Mouse (Mus musculus) layer of hippocampus, postnatal 36 days (tissue): ENCODE results near the gene Tapt1. TPM values are rescaled to one million over a fixed set of nuclear protein-coding genes. Genes with fewer than 3 reads are reported as not detected.

Experiments
- DNase-seq, 2 experiments: peaks; one replicate each; pipeline ENCODE4 v3.0.0; 2022
- total RNA-seq, 2 experiments: library from RNA; stranded (reverse); gene quantifications; 2 replicates each; pipeline ENCODE4 v1.2.3; 2021

Tapt1 gene
- total RNA-seq = 10 to 100 TPM; 48.1 to 49.2 TPM

DNA sequence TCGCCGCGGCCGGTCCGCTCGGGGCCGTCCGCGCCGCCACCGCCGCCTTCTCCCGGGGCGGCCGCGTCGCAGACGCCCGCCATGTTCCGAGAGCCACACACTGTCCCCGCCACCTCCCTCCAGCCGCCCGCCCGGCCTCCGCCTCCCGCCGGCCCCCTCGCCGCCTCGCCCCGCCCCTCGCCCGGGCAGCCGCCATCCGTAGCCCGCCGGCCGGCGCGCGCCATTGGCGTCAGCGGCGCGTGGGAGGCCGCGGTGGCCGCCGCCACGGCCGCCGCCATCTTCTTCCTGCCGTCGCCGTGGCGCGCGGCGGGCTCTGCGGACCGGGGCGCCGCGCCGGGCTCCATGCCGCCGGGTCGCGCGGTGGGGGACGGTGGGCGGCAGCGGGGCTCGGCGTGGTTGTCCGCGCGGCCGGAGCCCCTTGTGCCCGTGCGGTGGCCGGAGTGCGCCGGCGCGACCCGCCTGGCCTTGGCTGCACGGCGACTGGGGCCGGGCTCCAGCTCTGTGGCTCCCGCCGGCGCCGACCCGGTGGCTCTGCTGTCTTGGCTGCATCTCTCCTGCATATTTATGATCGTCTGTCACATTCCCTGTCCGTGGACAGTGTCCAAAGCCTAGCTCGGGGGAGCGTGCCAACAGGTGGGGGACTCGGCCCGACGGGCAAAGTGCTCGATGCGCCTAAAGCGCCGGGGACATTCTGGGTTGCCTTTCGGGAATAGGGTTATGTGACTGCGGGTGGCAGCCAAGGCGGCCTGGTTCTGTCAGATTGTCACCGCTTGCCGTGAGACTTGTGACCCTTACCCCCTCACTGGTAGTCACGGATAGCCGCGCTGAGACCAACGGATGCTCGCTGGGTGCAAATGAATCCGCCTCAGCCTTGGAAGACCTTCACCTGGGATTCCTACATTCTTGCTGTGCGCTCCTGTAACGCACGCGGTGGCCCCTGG, at the start of gene Tapt1:
Tapt1 (minus strand) TSS at position 106 of the 941 bp plus-strand sequence.
- DNase-seq = peak; percentile 85 to 87

- DNase-seq = no peak
These were observed 45.1 kb upstream of the Tapt1 start for GRCm38 (mm10) chr5:44271564-44271963.

DNA sequence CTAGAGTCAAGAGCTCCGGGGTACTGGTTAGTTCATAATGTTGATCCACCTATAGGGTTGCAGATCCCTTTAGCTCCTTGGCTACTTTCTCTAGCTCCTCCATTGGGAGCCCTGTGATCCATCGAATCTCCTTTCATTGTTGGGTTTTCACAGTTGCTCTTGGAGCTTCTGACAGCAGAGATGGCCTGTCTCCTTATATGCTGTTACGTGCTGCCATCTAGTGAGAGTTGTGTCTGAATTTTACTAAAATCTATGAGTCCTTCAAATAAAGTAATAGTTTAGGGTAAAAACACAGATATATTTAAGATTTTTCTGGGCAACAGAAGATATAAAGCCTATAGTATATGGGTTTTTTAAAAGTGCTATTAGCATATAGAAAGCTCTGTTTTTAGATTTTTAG, 42.1 kb upstream of the Tapt1 start:
- DNase-seq = peak in 1 of 2 experiments; percentile 13

DNA sequence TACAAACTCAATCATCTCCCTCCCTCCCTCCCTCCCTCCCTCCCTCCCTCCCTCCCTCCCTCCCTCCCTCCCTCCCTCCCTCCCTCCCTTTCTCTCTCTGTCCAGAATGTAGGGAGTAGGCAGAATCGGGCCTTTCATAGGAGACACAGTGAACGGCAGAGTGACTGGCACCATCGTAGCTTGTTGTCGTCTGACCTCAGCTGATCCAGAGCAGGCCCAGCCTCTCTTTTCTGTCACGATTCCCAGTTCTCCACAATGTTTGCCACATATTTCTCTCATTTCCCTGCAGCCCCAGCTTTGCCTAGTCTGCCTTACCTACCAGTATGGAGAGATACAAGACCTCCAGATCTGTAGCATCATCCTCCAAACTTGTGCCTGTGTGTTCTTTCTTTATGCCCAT, 35.3 kb upstream of the Tapt1 start:
- DNase-seq = no peak

- DNase-seq = no peak
These were observed 34.7 kb upstream of the Tapt1 start for GRCm38 (mm10) chr5:44261172-44261571.

DNA sequence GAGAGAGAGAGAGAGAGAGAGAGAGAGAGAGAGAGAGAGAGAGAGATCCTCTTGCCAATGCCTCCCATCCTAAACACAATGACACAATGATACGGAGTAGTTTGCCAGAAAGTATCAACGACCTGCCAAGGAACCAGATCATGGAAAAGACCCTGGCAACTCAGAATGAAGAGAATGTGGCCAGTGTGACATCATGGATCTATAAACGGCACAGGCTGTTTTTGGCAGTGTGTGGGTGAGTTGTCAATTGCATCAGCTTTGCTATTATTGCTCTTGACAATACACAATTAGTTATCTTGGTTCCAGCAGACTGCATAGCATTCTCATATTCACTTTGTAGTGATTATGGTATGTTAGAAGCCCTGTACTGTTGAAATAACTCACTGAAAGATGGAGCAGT, 33.3 kb upstream of the Tapt1 start:
- no peak for DNase-seq

- DNase-seq = no peak
These were observed 31.7 kb upstream of the Tapt1 start for GRCm38 (mm10) chr5:44258163-44258562.

- DNase-seq = no peak
These were observed 31.0 kb upstream of the Tapt1 start for GRCm38 (mm10) chr5:44257401-44257800.

- no peak for DNase-seq
These were observed 30.1 kb upstream of the Tapt1 start for GRCm38 (mm10) chr5:44256512-44256911.

GRCm38 (mm10) chr5:44255756-44256398, 29.5 kb upstream of the Tapt1 start:
- no peak for DNase-seq

- DNase-seq = no peak
These were observed 27.0 kb upstream of the Tapt1 start for GRCm38 (mm10) chr5:44253449-44253848.

DNA sequence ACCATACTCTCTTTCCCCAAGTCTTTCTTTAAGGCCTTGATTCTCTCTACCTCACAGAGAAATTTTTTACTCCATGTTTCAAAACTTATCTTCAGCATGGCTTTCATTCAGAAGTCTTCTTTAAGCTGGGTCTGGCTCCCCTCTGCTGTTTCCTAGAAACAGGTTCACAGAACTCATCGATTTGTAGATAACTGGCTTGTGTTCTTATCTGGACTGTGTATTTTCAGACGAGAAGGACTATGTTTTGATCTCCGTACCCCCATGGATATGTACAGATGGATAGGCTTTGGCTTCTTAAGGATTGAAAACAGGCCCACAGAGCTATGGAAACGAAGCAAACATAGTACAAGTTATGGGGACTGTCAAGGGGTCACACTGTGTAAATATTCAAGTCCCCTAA, 26.0 kb upstream of the Tapt1 start:
- DNase-seq = no peak

GRCm38 (mm10) chr5:44250211-44250955, 24.0 kb upstream of the Tapt1 start:
- DNase-seq = no peak

DNA sequence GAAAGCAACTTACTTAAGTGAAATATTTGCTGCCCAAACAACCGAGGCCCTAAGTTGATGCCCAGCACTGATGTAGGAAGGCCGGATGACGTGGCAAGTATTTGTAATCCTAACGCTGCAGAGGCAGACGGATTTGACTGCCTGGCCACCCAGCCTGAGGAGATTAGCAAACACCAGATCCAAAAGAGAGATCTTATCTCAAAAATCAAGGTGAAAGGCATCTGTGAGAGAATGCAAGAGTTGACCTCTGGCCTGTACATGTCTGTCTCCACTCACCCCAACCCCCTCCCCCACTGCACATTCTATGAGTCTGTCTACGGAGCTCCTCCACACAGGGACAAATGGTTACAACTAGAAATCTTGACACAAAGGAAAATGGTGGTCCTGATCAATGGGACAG, 22.9 kb upstream of the Tapt1 start:
- no peak for DNase-seq

DNA sequence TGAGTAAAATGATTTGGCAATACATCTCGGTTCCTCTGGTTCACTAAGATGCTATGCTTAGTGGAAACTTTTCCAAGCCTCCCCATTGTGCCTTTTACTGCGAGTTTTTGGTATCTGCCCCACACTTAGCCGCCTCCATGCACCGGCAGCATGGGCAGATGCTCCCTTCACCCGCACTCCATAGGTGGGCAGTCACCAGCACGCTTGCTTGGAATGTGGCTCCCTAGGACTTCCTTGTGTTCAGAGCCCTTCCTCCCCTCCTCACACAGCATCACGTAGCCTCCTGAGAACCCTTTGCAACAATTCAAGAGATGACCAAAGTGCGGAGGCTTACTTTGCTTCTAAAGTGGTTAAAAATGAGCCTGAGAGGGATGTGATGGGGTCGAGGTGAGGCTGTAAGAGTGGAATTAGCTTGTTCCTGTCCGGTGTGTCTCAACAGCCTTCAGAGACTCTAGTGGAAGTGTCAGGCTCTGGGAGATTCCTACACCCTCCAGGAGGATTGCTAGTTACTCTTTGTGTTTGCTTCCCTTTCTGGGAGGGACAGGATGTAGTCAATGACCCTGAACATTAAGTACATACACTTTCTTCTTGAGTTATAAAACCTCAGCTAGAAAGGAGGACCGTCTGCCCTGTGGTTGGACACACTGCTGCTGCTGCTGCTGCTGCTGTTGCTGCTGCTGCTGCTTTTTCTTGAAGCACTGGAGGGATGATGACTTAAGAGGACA, 20.2 kb upstream of the Tapt1 start:
- no peak for DNase-seq

- no peak for DNase-seq
These were observed 18.5 kb upstream of the Tapt1 start for GRCm38 (mm10) chr5:44244894-44245423.

GRCm38 (mm10) chr5:44242828-44243227, 16.4 kb upstream of the Tapt1 start:
- DNase-seq = no peak

DNA sequence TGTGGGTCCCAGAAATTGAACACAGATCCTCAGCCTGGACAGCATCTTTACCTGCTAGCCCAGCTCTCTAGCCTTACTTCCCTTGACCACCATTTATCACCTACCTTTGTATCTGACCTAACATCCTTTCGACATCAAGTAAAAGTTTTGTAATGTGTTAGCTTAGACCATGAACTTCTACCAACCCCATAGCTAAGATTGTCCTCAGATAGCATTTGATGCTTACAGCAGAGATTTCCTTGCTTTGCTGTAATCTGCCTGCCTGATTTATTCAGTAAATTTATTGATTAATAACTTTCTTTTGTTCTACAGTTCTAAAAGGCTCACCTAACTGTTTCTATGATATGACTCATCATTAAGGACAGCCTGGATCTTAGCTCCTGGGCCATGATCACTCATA, 15.3 kb upstream of the Tapt1 start:
- no peak for DNase-seq

- DNase-seq = no peak
These were observed 13.0 kb upstream of the Tapt1 start for GRCm38 (mm10) chr5:44239187-44240136.

DNA sequence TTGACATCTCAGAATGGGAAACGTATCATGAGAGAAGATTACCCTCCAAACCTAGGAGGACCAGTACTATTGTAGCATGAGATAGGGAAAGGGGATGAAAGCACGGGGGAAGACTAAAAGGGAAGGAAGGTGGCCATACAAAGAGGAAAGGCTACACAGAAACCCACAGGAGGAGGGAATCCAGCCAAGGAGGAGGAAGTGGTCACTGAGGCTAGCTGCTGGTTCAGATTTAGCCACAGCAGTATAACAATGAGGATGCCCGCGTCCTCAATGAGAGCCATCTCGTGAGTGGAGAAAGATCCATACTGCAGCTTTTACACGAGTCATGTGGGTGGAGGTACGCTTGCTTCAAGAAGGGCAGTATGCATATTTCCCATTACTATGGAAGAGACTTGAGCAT, 11.8 kb upstream of the Tapt1 start:
- DNase-seq = no peak

- no peak for DNase-seq
These were observed 8.2 kb upstream of the Tapt1 start for GRCm38 (mm10) chr5:44234606-44235005.
